Mouse (Mus musculus): ENCODE data around the gene Ccdc88c. TPM values are rescaled to one million over a fixed set of nuclear protein-coding genes. Genes with fewer than 3 reads are reported as not detected.

Ccdc88c gene
- polyA plus RNA-seq, 1 experiment from 2014 or later, result 12.0 TPM

DNA sequence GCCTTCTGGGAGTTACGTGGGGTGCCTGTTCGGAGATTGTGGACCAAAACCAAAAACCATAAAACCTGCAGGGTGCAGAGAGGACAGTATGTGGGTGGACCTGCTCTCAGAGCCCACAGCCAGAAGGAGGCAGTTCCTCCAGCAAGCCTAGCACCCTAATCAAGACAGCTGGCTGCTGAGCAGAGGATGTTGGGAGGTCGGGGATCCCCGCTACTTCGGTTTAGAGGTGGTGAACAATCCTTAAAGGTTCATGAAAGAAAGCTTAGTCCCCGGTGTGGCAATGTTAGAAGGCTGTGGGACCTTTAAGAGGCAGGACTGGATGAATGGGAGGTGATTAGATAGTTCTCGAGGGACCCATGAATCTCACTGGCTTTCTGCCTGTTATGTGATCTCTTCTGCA, 36.4 kb downstream of the Ccdc88c start:
- Histone ChIP-seq H3K9ac (replicated peaks; ENCODE audit: low read length) (no peak overlapping the region), H3K27me3 (ENCODE audit: insufficient read depth, low read length) (no peaks in the 10 kb centered on the region), H3K27ac (ENCODE audit: low read length) (no peak overlapping the region), H3K36me3 (ENCODE audit: insufficient read depth, low read length) (no peaks in the 10 kb centered on the region), H3K4me3 (ENCODE audit: low read length) (no peak overlapping the region), H3K9me3 (ENCODE audit: low read length) (no peaks in the 10 kb centered on the region), H3K4me2 (replicated peaks; ENCODE audit: low read depth, low read length) (no peak overlapping the region), H3K4me1 (ENCODE audit: insufficient read depth, low read length) (peaks cover 59% of the 10 kb centered on the region)
- ATAC-seq (ENCODE audit: low FRiP score, low TSS enrichment), result no peak
- WGBS, result 65% methylated on average over 7 of the region's 7 CpGs

DNA sequence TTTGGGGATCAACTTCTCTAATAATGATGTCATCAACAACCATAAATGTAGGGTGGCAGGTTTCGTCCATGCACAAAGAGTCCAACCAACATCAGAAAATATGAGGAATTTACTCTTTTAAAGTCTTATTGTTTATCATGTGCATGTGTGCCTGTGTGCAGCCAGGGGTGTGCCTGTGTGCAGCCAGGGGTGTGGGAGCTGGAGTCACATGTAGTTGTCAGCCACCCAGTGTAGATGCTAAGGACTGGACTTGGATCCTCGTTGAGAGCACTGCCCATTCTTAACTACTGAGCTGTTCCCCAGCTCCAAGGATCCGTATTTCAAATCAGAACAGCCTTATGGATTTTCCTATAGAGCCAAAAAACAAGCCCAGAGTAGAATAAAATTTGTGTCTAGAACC, 37.7 kb downstream of the Ccdc88c start:
- H3K27ac ChIP-seq (ENCODE audit: low read length), result peak overlapping the region; percentile 47; the same call in 1 of the 2 replicates
- H3K4me2 ChIP-seq (replicated peaks; ENCODE audit: low read depth, low read length), result no peak overlapping the region
- 60% methylated on average over 3 of the region's 3 CpGs for WGBS
- no peak overlapping the region for H3K9ac ChIP-seq (replicated peaks; ENCODE audit: low read length)
- H3K4me3 ChIP-seq (ENCODE audit: low read length), result no peak overlapping the region
- no peaks in the 10 kb centered on the region for H3K27me3 ChIP-seq (ENCODE audit: insufficient read depth, low read length)
- ATAC-seq (ENCODE audit: low FRiP score, low TSS enrichment), result no peak
- peaks cover 49% of the 10 kb centered on the region for H3K4me1 ChIP-seq (ENCODE audit: insufficient read depth, low read length)
- no peaks in the 10 kb centered on the region for H3K36me3 ChIP-seq (ENCODE audit: insufficient read depth, low read length)
- H3K9me3 ChIP-seq (ENCODE audit: low read length), result no peaks in the 10 kb centered on the region

DNA sequence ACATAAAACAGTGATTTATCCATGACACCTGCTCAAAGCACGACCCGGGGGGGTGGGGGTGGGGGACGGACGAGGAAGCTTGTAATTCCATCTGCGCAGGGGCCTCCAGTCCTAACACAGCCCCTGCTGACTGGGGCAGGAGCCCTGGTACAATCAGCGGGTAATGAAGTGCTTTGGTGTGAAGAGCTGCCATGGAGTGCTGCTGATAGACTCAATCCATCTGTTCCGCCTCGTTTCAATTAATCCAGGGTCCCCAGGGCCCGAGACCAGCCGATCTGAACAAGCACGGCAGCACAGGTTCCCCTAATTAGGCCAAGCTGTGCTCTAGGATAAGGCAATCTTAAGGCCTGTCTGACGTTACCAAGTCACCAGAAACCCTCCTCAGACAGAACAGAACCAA, 38.6 kb downstream of the Ccdc88c start:
- H3K27ac ChIP-seq (ENCODE audit: low read length), result peak overlapping the region; percentile 47
- no peak overlapping the region for H3K4me3 ChIP-seq (ENCODE audit: low read length)
- no peaks in the 10 kb centered on the region for H3K27me3 ChIP-seq (ENCODE audit: insufficient read depth, low read length)
- no peaks in the 10 kb centered on the region for H3K9me3 ChIP-seq (ENCODE audit: low read length)
- H3K4me2 ChIP-seq (replicated peaks; ENCODE audit: low read depth, low read length), result no peak overlapping the region
- no peak overlapping the region for H3K9ac ChIP-seq (replicated peaks; ENCODE audit: low read length)
- peaks cover 40% of the 10 kb centered on the region for H3K4me1 ChIP-seq (ENCODE audit: insufficient read depth, low read length)
- no peaks in the 10 kb centered on the region for H3K36me3 ChIP-seq (ENCODE audit: insufficient read depth, low read length)
- peak; percentile 55 for ATAC-seq (ENCODE audit: low FRiP score, low TSS enrichment)
- WGBS, result 12% methylated on average over 12 of the region's 12 CpGs

DNA sequence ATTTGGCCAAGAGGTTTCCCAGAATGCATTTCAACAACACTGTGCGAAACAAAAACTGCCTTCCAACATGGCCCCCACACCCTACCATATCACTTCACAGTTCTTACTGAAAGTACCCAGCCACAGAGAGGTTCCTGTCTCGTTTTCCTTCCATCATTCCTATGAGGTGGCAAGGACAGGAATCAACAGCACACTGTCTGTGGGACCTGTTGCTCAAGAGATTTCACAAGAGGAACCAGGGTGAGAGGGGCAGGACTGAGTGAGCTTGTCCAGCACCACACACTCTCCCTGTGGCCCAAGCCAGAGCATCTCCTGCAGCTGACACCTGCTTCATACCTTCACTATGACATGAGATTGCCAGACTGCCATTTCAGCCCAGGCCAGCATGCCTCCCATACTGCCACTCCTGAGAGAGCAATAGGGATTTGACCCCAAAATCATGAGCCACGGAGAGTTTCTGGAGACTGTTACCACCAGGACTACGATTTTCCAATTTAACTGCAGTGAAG, 39.0 kb downstream of the Ccdc88c start:
- Histone ChIP-seq H3K9me3 (ENCODE audit: low read length) (no peaks in the 10 kb centered on the region), H3K36me3 (ENCODE audit: insufficient read depth, low read length) (no peaks in the 10 kb centered on the region), H3K4me3 (ENCODE audit: low read length) (no peak overlapping the region), H3K4me2 (replicated peaks; ENCODE audit: low read depth, low read length) (no peak overlapping the region), H3K4me1 (ENCODE audit: insufficient read depth, low read length) (peaks cover 36% of the 10 kb centered on the region), H3K9ac (replicated peaks; ENCODE audit: low read length) (no peak overlapping the region), H3K27me3 (ENCODE audit: insufficient read depth, low read length) (no peaks in the 10 kb centered on the region), H3K27ac (ENCODE audit: low read length) (no peak overlapping the region)
- WGBS, result 34% methylated on average over 4 of the region's 4 CpGs
- ATAC-seq (ENCODE audit: low FRiP score, low TSS enrichment), result no peak

DNA sequence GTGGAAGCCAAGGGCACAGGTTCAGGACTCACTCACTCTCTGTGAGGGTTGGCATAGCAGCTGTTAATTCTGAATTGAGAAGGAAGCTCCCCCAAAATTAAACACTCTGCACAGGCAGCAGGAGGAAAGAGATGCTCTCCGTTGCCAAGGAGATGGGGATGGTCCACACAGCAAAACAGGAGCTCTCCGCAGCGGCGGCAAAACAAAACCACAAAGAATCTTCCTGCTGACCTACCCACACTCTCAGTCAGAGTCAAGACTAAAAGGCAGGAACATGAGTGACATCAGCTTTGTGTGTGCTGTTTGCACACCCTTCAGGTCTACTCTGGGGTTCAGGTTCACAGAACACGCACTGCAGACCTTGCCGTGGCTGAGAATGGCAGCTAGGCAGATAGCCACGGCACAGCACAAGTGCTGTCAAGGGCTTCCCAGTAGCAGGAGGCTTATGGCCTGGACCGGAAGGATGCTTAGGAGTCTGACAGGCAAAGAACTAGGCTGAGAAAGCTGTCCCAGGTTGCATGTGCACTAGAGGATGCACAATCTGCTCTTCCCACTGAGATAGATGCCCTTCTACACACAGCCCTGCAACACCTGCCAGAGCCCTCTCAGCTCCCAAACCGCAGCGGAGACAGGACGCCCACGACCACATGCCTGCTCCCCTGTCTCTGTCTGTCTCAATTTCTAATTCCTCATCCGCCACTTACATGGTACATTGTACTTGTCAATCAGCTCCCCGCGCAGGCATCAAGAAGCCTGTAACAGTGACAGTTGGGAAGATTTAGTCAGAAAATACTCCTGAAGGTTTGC, 40.3 kb downstream of the Ccdc88c start:
- ATAC-seq (ENCODE audit: low FRiP score, low TSS enrichment), result no peak
- Histone ChIP-seq H3K4me2 (replicated peaks; ENCODE audit: low read depth, low read length) (no peak overlapping the region), H3K4me3 (ENCODE audit: low read length) (no peak overlapping the region), H3K36me3 (ENCODE audit: insufficient read depth, low read length) (no peaks in the 10 kb centered on the region; the same call in 1 of the 2 replicates), H3K9me3 (ENCODE audit: low read length) (no peaks in the 10 kb centered on the region), H3K4me1 (ENCODE audit: insufficient read depth, low read length) (peaks cover 24% of the 10 kb centered on the region), H3K27me3 (ENCODE audit: insufficient read depth, low read length) (no peaks in the 10 kb centered on the region), H3K27ac (ENCODE audit: low read length) (no peak overlapping the region), H3K9ac (replicated peaks; ENCODE audit: low read length) (no peak overlapping the region)
- WGBS, result 71% methylated on average over 15 of the region's 15 CpGs

DNA sequence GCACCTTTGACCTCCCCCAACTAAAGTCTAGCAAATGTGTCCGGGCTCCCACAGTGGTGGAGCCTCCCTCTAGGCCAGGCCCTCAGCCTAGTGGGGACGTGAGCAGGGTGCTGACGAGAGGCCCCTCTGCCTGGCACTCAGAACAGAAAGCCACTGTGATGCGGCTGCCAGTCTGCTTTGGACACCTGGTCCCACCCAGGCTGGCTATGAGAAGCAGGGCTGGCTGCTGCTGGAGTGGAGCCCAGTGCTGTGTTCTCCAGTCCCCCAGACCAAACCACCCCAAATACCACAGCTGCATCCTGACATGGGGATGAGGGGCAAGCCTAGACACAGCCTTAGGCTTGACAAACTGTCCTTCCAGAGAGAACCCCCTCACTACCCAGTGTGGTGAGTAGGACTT, 42.4 kb downstream of the Ccdc88c start:
- no peaks in the 10 kb centered on the region for H3K27me3 ChIP-seq (ENCODE audit: insufficient read depth, low read length)
- no peak overlapping the region for H3K27ac ChIP-seq (ENCODE audit: low read length)
- 80% methylated on average over 4 of the region's 4 CpGs for WGBS
- no peak; the same call in 1 of the 2 replicates for ATAC-seq (ENCODE audit: low FRiP score, low TSS enrichment)
- no peak overlapping the region for H3K4me2 ChIP-seq (replicated peaks; ENCODE audit: low read depth, low read length)
- H3K9ac ChIP-seq (replicated peaks; ENCODE audit: low read length), result no peak overlapping the region
- no peak overlapping the region for H3K4me3 ChIP-seq (ENCODE audit: low read length)
- no peaks in the 10 kb centered on the region; the same call in 1 of the 2 replicates for H3K36me3 ChIP-seq (ENCODE audit: insufficient read depth, low read length)
- no peaks in the 10 kb centered on the region for H3K9me3 ChIP-seq (ENCODE audit: low read length)
- H3K4me1 ChIP-seq (ENCODE audit: insufficient read depth, low read length), result peaks cover 14% of the 10 kb centered on the region

DNA sequence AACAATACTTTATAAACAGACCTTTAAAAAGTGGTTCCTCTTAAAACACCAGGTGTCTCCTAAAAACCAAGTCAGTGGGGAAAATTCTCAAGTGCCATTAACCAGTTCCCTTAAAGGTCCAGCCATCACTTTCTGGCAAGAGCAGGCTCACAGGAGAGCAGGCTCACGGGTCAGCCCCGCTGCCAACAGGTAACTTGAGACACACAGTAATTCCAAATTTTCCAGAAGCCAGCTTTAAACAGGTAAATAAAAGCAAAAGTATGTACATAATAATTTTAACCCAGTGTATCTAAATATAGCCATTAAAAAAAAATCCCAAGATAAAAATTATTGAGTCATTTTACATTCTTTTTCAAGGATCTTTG, 43.1 kb downstream of the Ccdc88c start:
- Histone ChIP-seq H3K9me3 (ENCODE audit: low read length) (no peaks in the 10 kb centered on the region), H3K27ac (ENCODE audit: low read length) (no peak overlapping the region), H3K4me2 (replicated peaks; ENCODE audit: low read depth, low read length) (no peak overlapping the region), H3K27me3 (ENCODE audit: insufficient read depth, low read length) (no peaks in the 10 kb centered on the region), H3K9ac (replicated peaks; ENCODE audit: low read length) (no peak overlapping the region), H3K36me3 (ENCODE audit: insufficient read depth, low read length) (no peaks in the 10 kb centered on the region; the same call in 1 of the 2 replicates), H3K4me3 (ENCODE audit: low read length) (no peak overlapping the region), H3K4me1 (ENCODE audit: insufficient read depth, low read length) (peaks cover 11% of the 10 kb centered on the region)
- WGBS, result 64% methylated on average over 2 of the region's 2 CpGs
- ATAC-seq (ENCODE audit: low FRiP score, low TSS enrichment), result no peak

DNA sequence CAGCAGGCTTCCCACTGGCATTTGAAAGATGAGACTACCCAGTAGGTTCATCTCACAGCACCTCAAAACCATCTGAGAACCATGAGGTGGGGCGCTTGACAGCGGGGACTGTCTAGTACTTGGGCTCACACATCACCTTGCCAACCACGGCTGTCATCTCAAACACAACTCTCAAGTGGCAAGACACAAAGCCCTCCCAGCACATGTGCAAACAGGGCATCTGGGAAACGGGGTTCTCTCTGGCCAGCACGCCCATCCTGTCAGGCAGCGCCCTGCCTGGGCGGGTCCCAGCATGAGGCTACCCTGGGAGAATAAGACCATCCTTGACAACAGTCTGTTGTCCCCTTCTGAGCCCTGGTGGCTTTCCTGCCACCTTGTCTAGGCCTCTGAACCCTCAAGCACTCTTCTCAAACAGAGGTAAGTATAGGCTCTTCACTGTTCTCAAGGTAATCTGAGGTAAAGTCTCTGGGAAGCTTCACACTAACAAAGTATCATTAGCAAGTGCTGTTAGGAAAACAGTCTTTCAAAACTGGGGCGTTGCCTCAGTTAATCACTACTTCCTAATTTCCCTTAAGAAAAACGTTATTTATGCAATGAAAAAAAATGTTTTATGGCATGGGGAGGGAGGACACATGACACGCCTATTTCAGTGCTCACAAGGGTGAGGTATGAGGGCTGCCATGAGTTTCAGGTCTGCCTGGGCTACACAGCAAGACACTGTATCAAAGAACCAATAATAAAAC, 43.6 kb downstream of the Ccdc88c start:
- H3K4me2 ChIP-seq (replicated peaks; ENCODE audit: low read depth, low read length), result no peak overlapping the region
- no peaks in the 10 kb centered on the region; the same call in 1 of the 2 replicates for H3K36me3 ChIP-seq (ENCODE audit: insufficient read depth, low read length)
- H3K9ac ChIP-seq (replicated peaks; ENCODE audit: low read length), result no peak overlapping the region
- H3K27me3 ChIP-seq (ENCODE audit: insufficient read depth, low read length), result no peaks in the 10 kb centered on the region
- H3K4me3 ChIP-seq (ENCODE audit: low read length), result no peak overlapping the region
- no peak for ATAC-seq (ENCODE audit: low FRiP score, low TSS enrichment)
- H3K27ac ChIP-seq (ENCODE audit: low read length), result no peak overlapping the region
- WGBS, result 72% methylated on average over 10 of the region's 10 CpGs
- H3K9me3 ChIP-seq (ENCODE audit: low read length), result no peaks in the 10 kb centered on the region
- H3K4me1 ChIP-seq (ENCODE audit: insufficient read depth, low read length), result peaks cover 8% of the 10 kb centered on the region

DNA sequence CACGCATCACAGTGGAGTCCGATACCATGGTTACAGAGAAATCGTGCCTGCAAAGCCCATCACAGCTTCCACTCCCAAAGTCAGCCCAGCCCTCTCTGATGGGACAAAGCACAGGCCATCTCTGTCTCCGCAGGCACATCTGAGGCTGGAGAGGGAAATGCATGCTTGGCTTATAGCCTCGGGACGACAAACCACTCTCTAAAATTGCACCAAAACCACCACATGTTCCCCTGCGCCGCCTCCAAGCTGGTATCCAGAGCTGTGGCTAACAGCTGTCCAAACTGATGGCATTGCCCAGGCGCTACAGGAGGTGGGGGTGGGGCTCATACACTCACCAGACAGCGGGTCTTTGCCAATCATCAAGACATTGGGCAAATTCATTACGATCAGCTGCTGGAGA, 45.3 kb downstream of the Ccdc88c start:
- WGBS, result 80% methylated on average over 11 of the region's 11 CpGs
- Histone ChIP-seq H3K9me3 (ENCODE audit: low read length) (no peaks in the 10 kb centered on the region), H3K4me2 (replicated peaks; ENCODE audit: low read depth, low read length) (no peak overlapping the region), H3K27me3 (ENCODE audit: insufficient read depth, low read length) (no peaks in the 10 kb centered on the region), H3K36me3 (ENCODE audit: insufficient read depth, low read length) (no peaks in the 10 kb centered on the region; the same call in 1 of the 2 replicates), H3K4me1 (ENCODE audit: insufficient read depth, low read length) (peaks cover 11% of the 10 kb centered on the region; the same call in 1 of the 2 replicates), H3K27ac (ENCODE audit: low read length) (no peak overlapping the region), H3K9ac (replicated peaks; ENCODE audit: low read length) (no peak overlapping the region), H3K4me3 (ENCODE audit: low read length) (no peak overlapping the region)
- ATAC-seq (ENCODE audit: low FRiP score, low TSS enrichment), result no peak

DNA sequence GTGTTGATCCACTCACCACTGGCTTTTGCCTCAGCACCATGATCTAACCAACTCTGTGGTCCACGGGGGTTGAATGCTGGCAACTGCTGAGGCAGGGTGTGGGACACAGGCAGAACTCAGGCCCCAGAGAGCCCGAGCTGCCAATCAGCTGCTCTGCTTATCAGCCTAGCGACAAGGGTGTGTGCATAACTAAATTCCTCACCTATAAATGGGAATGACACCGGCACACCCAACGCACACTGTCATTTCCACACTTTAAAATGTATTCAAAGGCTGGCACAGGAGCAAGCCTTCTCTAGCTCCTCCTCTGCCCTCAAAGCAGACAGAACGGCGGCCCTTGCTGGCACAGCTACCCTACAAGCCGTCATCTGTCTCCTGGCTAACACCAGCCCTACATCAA, 46.6 kb downstream of the Ccdc88c start:
- H3K27ac ChIP-seq (ENCODE audit: low read length), result no peak overlapping the region
- H3K9me3 ChIP-seq (ENCODE audit: low read length), result no peaks in the 10 kb centered on the region
- no peak for ATAC-seq (ENCODE audit: low FRiP score, low TSS enrichment)
- H3K27me3 ChIP-seq (ENCODE audit: insufficient read depth, low read length), result no peaks in the 10 kb centered on the region
- 76% methylated on average over 8 of the region's 8 CpGs for WGBS
- H3K4me3 ChIP-seq (ENCODE audit: low read length), result no peak overlapping the region
- no peak overlapping the region for H3K4me2 ChIP-seq (replicated peaks; ENCODE audit: low read depth, low read length)
- H3K36me3 ChIP-seq (ENCODE audit: insufficient read depth, low read length), result no peaks in the 10 kb centered on the region; the same call in 1 of the 2 replicates
- H3K4me1 ChIP-seq (ENCODE audit: insufficient read depth, low read length), result peaks cover 11% of the 10 kb centered on the region; the same call in 1 of the 2 replicates
- no peak overlapping the region for H3K9ac ChIP-seq (replicated peaks; ENCODE audit: low read length)
